Mouse (Mus musculus) NIH3T3 (cell line): Measurements from ENCODE around the gene Olfr191.
"Not testable (repeated sequence)": the region's sequence is repeated elsewhere in the genome, so short reads cannot be mapped to it uniquely, and the experiment has no call there.

Experiments
- DNase-seq: peaks from one replicate; pipeline ENCODE4 v3.0.0-alpha.2; 2012; ENCODE audit warnings: low read depth

Olfr191 gene

DNA sequence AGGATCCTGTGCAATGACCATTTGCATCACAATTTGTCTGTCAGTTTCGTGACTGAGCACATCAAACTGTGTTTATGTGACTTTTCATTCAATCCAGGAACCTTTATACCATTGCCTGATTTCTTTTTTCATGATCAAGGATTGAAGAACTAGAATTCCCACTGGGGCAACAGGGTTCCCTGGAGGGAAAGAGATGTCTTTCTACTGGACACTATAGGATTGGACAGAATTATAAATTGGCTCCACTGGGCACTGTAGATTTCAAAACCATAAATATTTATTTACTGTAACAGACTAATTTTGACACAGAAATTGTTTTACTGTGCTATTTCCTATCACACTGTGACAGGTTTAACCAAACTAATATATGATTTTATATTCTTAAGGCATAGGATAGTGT, at the start of gene Olfr191:
Gene Olfr191 (minus strand): TSS at position 101 of the 400 bp plus-strand sequence.
- not testable (repeated sequence) for DNase-seq

DNA sequence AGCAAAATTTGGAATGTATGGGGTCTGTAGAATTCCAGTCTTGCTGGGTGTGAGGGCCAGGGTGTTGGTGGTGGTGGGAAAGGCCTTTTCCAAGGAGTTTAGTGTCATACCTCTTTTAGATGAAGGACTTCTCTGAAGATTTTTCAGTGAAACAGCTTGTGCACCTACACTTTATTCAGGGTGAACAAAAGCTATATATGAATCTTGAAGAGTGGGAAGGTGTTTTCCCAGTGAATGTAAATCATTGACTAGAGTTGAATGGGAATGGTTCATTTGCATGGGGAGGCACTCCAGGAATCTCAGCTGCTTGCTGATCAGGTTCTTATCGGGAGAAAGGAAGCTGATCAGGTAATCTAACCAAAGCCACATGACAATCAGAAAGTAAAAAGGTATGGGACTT, 41.1 kb upstream of the Olfr191 start:
- DNase-seq, result no peak

DNA sequence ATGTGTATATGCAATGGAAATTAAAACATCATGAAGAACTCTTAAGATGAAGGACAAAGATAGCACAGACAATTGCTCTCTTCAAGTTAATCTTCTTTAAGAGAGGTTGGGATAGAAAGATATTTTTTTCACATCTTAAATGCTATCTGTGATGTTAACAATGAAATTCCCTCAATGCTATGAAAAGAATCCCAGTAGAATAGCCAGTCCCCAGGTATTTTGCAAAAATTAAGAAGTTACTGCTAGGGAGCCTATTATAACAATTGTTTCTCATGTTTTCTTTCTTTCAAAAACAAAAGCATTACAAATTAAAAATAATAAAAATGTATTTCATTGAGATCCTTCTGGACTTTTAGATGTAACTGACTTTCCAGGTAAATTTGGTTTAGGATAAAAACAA, 31.3 kb upstream of the Olfr191 start, which contains the start of gene Olfr194:
Gene Olfr194 (minus strand): TSS at position 101 of the 400 bp plus-strand sequence.
- no peak for DNase-seq

DNA sequence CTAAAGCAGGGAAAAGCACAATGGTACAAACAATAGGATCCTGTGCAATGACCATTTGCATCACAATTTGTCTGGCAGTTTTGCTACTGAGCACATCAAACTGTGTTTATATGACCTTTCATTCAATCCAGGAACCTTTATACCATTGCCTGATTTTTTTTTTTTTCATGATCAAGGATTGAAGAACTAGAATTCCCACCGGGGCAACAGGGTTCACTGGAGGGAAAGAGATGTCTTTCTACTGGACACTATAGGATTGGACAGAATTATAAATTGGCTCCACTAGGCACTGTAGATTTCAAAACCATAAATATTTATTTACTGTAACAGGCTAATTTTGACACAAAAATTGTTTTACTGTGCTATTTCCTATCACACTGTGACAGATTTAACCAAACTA, 22.2 kb upstream of the Olfr191 start, which contains the start of gene Olfr193:
Gene Olfr193 (minus strand): TSS at position 101 of the 400 bp plus-strand sequence.
- no peak for DNase-seq

DNA sequence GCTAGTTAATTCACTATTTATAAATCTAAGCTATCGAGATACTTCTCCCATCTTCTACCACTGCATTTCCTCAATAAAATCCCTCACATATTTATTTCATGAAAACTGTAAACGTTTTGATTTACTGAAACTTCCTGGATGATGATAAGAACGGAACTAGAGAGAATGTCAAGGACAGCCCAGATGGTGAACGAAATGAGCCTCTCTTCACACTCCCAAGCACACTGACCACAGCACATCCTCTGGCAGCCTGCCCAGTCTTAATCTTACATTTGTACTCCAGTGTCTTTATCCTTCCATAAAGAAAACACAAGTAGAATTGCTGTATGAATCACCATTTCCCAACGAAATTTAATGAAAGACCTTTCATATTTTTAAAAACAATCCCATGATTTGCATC, 18.9 kb upstream of the Olfr191 start:
- not testable (repeated sequence) for DNase-seq

DNA sequence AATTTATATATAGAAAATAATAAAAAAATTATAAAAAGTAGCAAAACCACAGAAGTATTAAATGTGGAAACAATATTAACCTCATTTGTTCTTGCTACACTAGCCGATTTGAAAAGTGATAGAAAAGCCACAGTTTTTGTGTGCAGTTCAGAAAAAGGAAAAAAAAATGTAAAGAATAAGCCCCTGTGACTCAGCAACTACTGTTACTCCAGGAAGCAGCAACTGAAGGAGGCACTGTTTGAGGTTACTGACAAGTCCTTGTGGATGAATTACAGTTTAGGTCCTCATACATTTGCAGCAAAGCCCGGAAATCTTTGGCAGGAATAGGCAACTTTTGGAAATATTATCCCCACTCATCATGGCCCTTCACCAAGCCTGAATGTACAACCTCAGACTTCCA, 15.7 kb upstream of the Olfr191 start:
- no peak for DNase-seq

DNA sequence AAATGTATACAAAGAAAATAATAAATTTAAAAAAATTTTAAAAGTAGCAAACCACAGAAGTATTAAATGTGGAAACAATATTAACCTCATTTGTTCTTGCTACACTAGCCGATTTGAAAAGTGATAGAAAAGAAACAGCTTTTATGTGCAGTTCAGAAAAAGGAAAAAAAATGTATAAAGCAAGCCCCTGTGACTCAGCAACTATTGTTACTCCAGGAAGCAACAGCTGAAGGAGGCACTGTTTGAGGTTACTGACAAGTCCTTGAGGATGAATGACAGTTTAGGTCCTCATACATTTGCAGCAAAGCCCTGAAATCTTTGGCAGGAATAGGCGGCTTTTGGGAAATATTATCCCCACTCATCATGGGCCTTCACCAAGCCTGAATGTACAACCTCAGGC, 8.5 kb downstream of the Olfr191 start:
- not testable (repeated sequence) for DNase-seq

DNA sequence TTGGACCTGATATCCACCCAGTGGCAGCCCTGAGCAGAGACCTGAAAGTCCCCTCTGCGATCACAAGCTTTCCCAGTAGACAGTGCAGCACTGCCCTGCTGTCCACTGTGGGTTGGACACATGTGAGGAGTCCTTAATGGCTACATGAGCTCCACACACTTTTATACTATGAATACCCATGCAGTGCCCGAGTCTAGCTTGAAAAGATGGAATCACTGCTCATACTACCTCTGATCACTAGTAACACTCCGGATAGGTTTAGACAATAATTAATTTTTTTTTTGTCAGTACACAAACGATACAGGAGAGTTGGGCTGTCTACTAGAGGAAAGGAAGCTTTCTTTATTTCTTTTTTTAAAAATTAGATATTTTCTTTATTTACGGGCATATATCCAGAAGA, 11.7 kb downstream of the Olfr191 start, which contains the start of gene Olfr190:
Gene Olfr190 (minus strand): TSS at position 101 of the 400 bp plus-strand sequence.
- DNase-seq, result no peak

DNA sequence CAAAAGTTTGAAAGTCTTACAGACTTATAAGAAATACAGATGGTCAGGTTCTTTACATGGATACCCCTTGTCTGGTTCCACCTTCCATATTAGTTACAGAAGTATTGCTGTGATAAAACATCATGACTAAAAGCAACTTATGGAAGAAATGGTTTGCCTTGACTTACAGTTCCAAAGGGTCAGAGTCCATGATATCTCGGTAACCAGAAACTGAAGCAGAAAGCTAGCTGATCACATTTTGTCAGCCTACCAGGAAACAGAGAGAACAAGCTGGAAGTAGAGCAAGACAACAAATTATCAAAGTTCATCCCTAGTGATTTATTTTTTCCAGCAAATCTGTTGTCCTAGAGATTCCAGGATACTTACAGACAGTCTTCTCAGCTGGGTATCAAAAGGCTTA, 16.1 kb downstream of the Olfr191 start:
- no peak for DNase-seq

DNA sequence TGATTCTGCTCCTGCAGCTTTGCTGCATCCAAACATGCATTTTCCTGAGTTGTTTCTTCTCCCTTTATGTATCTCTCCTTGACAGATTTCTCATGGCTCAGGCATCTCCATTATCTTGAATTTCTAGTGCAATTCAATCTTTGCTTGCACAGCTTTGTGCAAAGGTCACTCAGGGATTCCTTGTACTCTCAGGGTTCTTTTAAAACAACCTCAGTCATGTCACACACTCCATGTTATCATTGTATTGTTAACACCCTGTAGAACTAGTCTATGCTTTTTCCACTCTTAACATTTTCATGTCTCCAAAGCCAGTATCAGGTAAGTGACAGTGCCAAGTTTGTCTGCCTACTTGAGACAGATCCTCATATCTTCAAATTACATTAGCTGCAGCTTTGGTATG, 17.9 kb downstream of the Olfr191 start:
- DNase-seq, result no peak

DNA sequence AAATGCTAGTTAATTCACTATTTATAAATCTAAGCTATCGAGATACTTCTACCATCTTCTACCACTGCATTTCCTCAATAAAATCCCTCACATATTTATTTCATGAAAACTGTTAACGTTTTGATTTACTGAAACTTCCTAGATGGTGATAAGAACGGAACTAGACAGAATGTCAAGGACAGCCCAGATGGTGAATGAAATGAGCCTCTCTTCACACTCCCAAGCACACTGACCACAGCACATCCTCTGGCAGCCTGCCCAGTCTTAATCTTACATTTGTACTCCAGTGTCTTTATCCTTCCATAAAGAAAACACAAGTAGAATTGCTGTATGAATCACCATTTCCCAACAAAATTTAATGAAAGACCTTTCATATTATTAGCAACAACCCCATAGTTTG, 27.2 kb downstream of the Olfr191 start:
- not testable (repeated sequence) for DNase-seq

DNA sequence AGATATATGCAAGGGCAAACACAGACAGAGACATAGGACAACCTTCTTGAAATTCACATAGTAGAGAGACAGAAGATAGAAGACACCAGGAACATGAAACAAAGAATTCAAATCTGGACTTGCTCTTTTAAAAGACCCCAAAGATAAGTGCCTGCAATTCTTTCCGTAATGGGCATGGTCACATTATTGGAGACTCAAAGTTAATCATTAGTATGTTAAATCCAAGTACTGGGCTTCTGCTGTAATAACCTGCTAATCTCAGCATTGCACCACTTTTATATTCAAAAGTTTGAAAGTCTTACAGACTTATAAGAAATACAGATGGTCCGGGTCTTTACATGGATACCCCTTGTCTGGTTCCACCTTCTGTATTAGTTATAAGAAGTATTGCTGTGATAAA, 40.3 kb downstream of the Olfr191 start:
- not testable (repeated sequence) for DNase-seq

DNA sequence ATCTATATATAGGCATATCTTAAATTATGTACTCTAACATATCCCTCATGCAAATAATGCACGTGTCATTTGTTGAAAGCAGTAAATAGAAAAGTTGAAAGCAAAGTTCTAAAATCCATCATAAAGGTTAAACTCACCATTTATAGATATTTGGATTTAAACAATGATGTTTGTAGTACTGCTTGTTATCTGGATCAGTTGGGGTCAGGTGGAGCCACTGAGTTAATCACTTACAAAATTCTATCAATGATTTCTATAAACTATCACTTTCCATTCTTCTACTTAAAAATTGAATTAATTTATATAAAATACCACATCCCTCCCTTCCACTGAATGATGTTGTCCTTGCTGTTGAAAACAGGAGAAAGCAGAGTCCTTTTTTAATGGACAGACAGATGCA, 40.8 kb downstream of the Olfr191 start:
- no peak for DNase-seq

DNA sequence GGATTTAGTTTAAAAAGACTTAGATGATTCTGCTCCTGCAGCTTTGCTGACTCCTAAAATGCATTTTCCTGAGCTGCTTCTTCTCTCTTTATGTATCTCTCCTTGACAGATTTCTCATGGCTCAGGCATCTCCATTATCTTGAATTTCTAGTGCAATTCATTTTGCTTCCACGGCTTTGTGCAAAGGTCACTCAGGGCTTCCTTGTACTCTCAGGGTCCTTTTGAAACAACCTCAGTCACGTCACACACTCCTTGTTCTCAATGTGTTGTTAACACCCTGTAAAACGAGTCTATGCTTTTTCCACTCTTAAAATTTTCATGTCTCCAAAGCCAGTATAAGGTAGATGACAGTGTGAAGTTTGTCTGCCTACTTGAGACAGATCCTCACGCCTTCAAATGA, 42.0 kb downstream of the Olfr191 start:
- DNase-seq, result no peak

DNA sequence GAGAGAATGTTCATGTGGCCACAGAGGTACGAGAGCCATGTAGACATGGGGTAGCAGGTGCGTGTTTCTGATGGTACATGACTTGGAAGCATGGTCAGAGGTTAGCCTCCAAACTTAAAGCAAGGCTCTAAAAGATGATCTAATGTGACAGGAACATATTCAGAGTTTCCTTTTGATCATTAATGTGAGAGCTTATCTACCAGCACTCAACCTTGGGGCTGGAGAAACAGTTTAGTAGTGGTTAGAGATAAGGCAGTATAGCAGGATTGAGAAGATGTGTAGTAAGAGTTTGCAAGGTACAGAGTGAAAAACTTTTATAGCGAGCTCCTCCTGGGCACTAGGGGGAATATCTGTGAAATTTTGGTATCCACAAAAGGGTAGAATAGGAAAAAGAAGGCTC, 43.8 kb downstream of the Olfr191 start:
- no peak for DNase-seq

DNA sequence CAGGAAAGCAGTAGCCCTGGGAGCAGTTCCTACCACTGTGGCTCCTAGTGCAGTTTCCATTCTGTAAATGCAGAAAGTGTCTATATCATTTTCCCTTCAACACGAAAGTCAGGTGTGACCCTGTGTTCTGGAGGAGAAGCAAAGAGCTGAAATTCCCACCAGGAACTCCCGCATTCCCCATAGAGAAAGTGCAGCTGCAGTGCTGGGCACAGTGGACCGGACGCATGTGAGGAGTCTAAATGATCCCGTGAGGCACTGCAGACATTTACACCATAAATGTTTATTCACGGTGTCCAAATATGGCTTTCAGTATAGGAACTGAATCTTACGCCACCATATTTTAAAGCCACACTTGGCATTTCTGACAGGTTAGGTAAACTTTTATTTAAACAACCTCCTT, 49.9 kb downstream of the Olfr191 start, which contains the start of gene Olfr187:
Gene Olfr187 (minus strand): TSS at position 58 of the 400 bp plus-strand sequence.
- no peak for DNase-seq
